Mouse (Mus musculus) cortical plate, adult 2 months (tissue): ENCODE data around the gene Gm5431. TPM values are rescaled to one million over a fixed set of nuclear protein-coding genes. Genes with fewer than 3 reads are reported as not detected.
A peak's percentile ranks its signal among the peaks of the same experiment; 100 is the strongest.

ENCODE experiments used
- H3K27ac ChIP-seq: fragments of 200-500 bp; 2 replicates; pipeline ENCODE4 v1.5.1; 2012; ENCODE audit warnings: low read length, control low read depth, inconsistent platforms; ENCODE audit not compliant: insufficient read depth
- H3K4me1 ChIP-seq: fragments of 200-500 bp; 2 replicates; pipeline ENCODE4 v1.6.1; 2011; ENCODE audit warnings: low read length; ENCODE audit not compliant: control insufficient read depth, insufficient read depth
- H3K4me3 ChIP-seq: fragments of 200-500 bp; 2 replicates; pipeline ENCODE4 v1.5.1; 2011; ENCODE audit warnings: mild to moderate bottlenecking, low read length, control low read depth; ENCODE audit not compliant: insufficient read depth
- CTCF ChIP-seq: fragments of 200-500 bp; IDR thresholded peaks from 2 replicates; pipeline ENCODE4 v1.5.1; 2011; ENCODE audit warnings: mild to moderate bottlenecking, control low read depth, low read length; ENCODE audit not compliant: insufficient read depth; ENCODE audit errors: extremely low read depth
- POLR2A ChIP-seq: fragments of 200-500 bp; IDR thresholded peaks from 2 replicates; pipeline ENCODE4 v1.6.1; 2011; ENCODE audit warnings: mild to moderate bottlenecking, low read length, control low read depth; ENCODE audit not compliant: insufficient read depth; ENCODE audit errors: extremely low read depth
- polyA plus RNA-seq: library from polyadenylated mRNA; depleted of rRNA; stranded (reverse); fragments of >200 nt; gene quantifications from 2 replicates; pipeline ENCODE4 v1.2.3, GENCODE M21; 2012; rRNA removed

Gm5431 gene
- polyA plus RNA-seq, 1 experiment: 0.19 TPM

- TF ChIP-seq CTCF: no peak
- no peak for TF ChIP-seq POLR2A
- Histone ChIP-seq H3K4me3 (peak overlapping the region; percentile 72), H3K27ac (no peak overlapping the region), H3K4me1 (no peaks in the 10 kb centered on the region; the same call in 1 of the 2 replicates)
Measured at GRCm38 (mm10) chr11:48838181-48838797, 63.7 kb downstream of the Gm5431 start.

Other genes with a start within 250 kb of the Gm5431 start
- 447 and 464 TPM in 2 replicates for gene Rack1, start 101.9 kb downstream of the Gm5431 start, polyA plus RNA-seq
- gene Trim41, start 84.9 kb downstream of the Gm5431 start, polyA plus RNA-seq: 43.1 and 46.7 TPM in 2 replicates
- gene Trim7, start 76.1 kb downstream of the Gm5431 start, polyA plus RNA-seq: 4.2 and 4.3 TPM in 2 replicates
- gene Gm12184, start 75.6 kb downstream of the Gm5431 start, polyA plus RNA-seq: 33.8 and 40.1 TPM in 2 replicates
- 9.5 and 11.4 TPM in 2 replicates for gene Irgm1, start 30.5 kb downstream of the Gm5431 start, polyA plus RNA-seq
- gene Psme2b, start 44.0 kb upstream of the Gm5431 start, polyA plus RNA-seq: 1.8 TPM in 2 replicates
- 0.06 and 0.10 TPM in 2 replicates for gene Olfr56, start 76.7 kb upstream of the Gm5431 start, polyA plus RNA-seq
- 0.42 and 0.57 TPM in 2 replicates for gene 9930111J21Rik1, start 77.2 kb upstream of the Gm5431 start, polyA plus RNA-seq
- 0.08 and 0.19 TPM in 2 replicates for gene Gm12185, start 90.0 kb upstream of the Gm5431 start, polyA plus RNA-seq
- 1.0 and 1.6 TPM in 2 replicates for gene Tgtp1, start 92.0 kb upstream of the Gm5431 start, polyA plus RNA-seq
- gene 9930111J21Rik2, start 149.0 kb upstream of the Gm5431 start, polyA plus RNA-seq: 1.6 and 1.9 TPM in 2 replicates
- gene Tgtp2, start 162.0 kb upstream of the Gm5431 start, polyA plus RNA-seq: 1.4 and 2.4 TPM in 2 replicates
- gene Ifi47, start 174.4 kb upstream of the Gm5431 start, polyA plus RNA-seq: 1.6 and 2.3 TPM in 2 replicates
- not detected in 2 replicates for gene Olfr1396, start 212.7 kb upstream of the Gm5431 start, polyA plus RNA-seq
- 0.04 TPM in 1 of 2 replicates, not detected in the other for gene Olfr1395, start 240.1 kb upstream of the Gm5431 start, polyA plus RNA-seq